Mouse (Mus musculus) erythroblast, embryonic 14.5 days (primary cell): ENCODE measurements around the gene Calhm1.

ENCODE experiments used
- GATA1 ChIP-seq: IDR thresholded peaks from 2 replicates; pipeline ENCODE4 v1.6.1; 2012; ENCODE audit warnings: low read length, inconsistent platforms, mixed read lengths
- TAL1 ChIP-seq: IDR thresholded peaks from 3 replicates; pipeline ENCODE4 v1.6.1; 2012; ENCODE audit warnings: low read length, inconsistent platforms, mixed read lengths

DNA sequence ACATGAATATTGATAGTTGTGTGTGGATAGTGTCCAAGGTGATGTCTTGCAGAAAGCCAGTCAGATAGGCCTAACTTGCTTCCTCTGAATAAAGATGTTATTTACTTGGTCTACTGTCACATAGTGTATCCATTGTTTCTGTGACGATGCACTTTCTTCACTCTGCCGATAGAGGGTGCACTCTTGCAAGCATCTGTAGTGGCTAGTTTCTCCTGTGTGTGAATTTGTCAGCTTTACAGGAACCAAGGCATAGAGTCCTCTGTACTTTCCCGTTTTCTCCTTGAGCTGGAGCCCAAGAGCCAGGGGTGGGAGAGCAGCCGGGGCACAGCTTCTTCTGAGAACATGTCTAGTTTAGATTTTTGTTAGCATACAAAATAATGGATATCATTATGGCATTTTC is 23.0 kb downstream of the Calhm1 start:
- TF ChIP-seq GATA1 = no peak
- no peak for TF ChIP-seq TAL1
